Mouse (Mus musculus) thymus, postnatal 10 days (tissue): Measurements from ENCODE around the gene BC003965.
"Not testable (repeated sequence)": the region's sequence is repeated elsewhere in the genome, so short reads cannot be mapped to it uniquely, and the experiment has no call there.

ENCODE experiments used
- DNase-seq, 2 experiments: peaks; one replicate each; pipeline ENCODE4 v3.0.0; 2021; ENCODE audit warnings: low spot score in 2 of 2

BC003965 gene

DNA sequence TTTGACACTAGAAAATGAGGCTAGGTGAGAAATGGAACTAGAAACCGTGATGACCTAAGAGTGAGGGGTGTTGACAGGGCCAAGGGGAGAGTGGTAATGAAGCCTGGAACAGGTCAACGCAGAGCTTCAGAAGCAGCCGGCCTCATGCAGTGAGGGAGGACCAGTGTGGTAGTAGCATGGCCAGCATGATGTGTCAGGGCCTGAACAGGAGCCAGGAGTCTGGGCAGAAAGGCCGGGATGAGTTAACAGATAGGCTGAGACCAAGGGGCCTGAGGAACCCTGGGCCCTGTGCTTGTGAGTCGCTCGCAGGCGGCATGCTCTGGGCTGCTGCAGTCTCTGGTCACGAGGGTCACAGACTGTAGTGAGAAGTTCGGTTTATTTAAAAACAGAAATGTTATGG is 34.6 kb downstream of the BC003965 start:
- DNase-seq = no peak

DNA sequence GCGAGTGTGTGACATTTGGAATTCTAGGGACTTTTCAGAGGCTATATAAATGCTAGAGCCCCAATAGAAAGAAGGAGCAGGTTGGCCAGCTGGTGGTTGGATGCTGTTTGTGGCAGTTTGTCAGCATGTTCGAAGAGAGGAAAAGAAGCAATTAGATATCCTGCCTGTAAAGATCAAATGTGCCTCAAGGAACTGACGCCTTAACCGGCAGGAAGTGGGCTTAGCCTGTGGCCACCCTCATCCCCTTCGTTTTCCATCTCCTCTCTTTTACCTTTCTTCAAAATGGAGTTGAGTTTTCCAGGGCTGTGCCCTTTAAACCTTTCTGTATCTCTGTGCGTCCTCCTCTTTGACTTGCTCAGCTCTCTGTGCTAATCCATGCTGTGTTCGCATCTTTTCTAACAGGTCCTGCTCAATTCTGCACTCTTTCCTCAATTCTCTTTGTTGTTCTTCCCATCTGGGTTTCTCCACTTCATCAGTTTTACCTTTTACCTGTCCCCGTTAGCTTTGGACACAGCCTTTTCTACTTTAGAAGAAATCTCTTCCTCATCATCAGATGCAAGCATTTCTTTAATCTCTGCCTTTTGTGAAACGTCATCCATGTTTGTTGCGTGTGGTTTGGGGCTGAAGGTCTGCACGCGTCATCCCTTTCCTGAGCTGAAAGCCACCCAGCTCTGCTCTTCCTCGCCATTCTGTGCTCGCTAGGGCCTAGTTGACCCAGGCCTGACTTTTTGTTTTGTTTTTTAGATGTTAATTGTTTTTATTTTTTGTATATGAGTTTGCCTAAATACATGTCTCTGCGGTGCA is 35.3 kb downstream of the BC003965 start:
- peak; percentile 38 to 44 for DNase-seq

DNA sequence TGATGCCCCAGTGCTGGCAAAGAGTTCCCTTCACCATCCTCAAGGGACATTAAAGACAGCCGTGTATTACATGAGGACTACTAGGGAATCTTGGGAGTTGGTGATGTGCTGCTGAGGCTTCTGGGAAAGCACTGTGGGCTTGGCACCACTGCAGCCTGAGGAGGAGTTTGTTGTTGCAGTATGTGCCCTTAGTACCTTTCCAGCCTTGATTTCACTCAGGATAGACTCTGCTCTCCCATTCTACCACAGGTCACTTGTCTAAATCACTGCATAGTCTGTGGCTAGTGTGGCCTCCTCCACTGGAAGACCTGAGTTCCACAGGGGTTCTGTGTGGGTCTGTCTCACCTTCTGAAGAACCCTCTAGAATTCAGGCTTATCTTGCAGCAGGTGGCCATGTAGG is 36.4 kb downstream of the BC003965 start:
- DNase-seq = no peak

DNA sequence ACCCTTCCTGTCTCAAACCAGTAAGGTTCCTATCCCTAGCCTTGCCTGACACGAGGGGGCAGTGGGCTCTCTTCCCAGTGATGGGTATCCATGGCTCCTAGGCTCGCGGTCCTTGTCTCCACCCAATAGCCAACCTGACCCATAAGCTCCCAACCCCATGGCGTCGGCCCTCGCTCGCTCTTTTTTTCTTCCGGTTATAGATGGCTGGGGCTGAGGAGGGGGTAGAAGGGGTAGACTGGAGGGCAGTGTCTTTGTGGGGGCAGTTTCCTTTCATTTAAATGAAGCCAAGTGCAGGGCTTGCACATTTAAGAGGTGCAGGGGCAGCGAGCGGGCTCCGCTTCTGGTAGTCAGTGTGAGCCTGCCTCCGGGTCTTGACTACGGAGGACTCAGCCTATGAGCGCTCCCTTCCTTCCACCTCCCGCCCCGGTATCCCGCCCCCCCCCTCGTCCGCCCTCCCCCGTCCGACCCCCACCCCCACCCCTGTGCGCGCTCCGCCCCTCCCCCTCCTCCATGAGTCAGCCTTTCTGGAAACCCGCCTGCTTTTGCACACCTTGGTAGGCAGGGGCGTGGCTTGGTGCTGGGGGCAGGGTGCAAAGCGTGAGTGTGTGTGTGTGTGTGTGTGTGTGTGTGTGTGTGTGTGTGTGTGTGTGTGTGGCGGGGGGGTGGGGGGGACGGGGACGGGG is 37.6 kb downstream of the BC003965 start:
- peak; percentile 81 to 82 for DNase-seq

DNA sequence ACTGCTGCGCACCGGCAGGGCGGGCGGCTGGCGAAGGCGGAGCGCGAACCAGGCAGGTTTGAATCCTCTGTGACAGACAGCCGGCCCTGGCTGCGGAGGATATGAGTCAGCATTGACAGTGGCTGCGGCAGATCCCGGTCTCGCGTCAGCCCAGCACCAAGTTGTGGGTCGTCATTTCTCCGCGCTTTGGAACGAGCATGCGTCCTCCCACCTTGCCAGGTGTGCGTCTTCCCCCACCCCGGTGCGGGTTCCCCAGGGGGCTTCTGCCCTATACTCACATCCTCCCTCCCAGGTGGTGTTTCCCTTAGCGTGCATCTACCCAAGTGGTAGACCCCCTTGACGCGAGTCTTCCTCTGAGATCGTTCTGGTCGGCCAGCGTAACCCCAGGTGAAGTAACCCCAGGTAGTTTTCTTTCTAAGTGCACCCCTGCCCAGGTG is 38.2 kb downstream of the BC003965 start:
- DNase-seq = peak; percentile 47 to 61

DNA sequence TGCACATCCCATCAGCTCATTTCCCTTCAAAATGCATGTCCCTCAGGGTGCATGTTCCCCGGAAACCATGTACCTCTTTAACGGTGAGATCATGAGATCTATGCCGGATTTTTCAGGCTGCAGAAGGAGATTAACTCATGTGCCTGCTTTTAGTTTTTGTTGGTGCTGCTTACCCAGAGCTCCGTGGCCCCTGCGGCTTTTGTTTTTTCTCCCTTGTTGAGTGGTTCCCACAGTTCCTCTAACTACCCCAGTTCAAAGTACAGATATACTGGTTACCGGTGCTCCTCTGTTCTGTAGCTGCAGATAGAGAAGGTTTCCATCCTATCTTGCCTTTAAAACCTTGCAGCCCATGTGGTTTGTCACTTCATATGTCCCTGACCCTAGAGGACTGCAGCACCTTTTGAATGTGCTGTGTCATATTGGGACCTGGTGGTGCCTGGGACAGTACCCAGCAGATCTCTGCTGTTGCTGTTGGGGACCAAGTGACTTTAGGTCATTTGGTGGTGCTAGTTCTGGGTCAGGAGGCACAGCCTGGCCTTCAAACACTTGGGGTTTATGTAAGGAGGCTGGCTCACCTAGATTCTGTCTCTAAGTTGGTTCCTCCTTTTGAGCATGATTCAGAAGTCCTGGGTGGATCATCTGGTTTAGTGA is 38.7 kb downstream of the BC003965 start:
- peak; percentile 21 to 27 for DNase-seq

DNA sequence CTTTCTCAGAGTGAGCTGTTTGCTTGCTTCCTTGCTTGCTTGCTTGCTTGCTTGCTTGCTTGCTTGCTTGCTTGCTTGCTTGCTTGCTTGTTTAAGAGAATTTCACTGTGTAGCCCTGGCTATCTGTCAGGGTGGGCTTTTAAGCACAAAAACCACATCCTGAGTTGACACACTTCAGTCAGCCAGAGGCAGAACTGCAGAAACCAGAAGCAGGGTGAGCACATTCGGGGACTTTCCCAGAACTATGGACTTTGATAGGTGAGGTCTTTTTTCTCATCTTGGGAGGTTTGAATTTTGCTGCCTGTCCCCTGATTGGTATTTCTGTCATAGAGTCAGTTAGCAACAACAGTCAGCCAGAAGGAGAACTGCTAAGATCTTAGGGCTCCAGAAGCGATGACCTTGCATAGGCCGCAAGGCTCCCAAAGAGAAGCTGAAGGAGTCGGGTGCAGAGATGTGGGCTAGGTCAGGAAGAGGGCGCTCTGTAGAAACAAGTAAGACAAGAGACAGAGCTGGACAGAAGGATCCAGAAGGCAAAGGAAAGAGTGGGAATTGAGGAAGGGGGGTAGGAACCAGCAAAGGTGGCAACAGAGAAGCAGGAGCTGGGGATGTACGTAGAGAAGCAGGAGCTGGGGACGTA is 40.4 kb downstream of the BC003965 start:
- DNase-seq = peak; percentile 43 to 50

DNA sequence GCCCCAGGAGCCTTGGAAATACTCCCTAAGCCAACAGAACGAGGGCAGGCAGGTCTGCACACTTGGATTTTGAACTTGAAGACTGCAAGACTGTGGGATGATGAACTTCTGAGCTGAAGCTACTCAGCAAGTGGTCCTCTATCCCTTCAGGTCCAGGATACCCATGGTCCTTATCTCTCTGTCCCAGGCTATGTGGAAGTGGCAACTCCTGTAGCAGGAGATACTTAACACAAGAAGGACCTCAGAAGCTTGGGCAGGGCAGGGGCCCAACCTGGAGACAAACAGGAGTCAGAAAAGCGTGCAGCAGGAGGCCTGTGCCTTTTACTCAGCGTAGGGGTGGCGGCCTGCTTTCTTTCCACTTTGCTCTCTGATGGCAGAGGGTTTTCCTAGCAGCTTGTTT is 41.3 kb downstream of the BC003965 start:
- no peak for DNase-seq

DNA sequence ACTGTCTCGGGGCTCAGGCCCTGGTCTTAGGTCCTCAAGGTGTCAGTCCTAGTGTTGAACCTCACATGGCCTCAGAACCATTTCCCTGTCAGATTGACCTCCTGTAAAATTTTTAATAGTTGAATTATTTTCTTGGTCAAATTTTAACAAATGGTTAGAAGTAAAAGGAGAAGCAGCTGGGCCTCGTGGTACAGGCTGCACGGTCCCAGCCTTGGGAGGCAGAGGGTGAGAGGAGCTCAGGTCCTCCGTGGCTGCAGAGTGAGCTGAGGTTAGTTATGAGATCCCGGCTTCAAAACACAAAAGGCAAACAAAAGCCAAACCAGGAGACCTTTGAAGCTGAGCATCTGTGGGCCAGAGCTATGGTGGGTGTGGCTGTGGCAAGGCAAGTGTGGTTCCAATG is 43.6 kb downstream of the BC003965 start:
- no peak for DNase-seq

DNA sequence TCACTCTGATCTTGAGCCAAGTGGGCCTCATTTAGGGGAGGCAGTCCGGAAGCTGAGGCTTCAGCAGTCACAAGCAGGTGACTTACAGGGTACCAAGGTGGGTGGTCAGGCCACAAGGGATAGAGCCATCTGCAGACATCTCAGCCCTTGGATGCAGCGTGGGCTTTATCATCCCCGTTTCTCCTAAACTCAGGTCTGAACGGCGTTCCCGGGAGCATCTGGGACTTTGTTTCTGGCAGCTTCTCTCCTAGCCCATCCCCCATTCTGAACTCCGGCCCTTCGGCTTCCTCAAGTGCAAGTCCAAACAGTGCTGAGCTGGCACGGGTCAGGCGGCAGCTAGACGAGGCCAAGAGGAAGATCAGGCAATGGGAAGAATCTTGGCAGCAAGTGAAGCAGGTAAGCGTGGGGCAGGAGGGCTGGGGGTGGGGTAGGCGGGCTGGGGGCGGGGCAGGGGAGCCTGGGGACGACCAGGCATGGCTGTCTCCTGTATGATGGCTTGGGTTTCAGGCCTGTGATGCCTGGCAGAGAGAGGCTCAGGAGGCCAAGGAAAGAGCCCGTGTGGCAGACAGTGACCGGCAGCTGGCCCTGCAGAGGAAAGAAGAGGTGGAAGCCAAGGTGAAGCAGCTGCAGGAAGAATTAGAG is 45.8 kb downstream of the BC003965 start:
- not testable (repeated sequence) for DNase-seq

DNA sequence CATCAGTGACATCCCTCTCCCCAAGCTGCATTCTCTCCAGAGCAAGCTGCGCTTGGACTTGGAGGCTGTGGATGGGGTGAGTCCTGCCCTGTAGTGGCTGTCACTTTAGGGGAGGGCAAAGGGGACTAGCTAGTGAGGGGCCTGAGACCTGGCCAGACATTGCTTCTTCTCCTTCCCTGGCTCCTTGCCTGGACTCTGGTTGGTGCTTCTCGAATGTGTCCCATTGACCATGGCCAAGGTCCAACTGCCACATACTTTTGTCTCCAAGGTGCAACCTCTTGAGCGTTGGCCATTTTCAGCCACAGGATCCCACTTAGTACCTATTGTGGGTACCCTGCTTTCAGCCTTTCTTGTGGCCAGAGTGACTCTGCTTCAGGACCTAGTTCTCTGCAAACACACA is 46.3 kb downstream of the BC003965 start:
- no peak for DNase-seq

DNA sequence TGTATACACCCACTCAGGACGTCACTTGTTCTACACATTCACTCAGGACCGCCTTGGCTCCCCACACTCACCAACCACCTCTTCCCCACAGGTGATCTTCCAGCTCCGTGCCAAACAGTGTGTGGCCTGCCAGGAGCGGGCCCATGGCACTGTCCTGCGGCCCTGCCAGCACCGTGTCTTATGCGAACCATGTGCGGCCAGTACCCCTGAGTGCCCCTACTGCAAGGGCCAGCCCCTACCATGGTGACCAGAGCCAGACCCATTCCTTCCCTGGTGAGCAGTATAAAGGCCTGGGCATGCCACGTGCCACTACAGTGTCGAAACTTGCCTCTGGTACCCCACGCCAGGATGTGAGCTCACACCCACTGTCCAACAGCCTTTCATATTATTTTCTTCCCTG is 47.3 kb downstream of the BC003965 start:
- not testable (repeated sequence) for DNase-seq

DNA sequence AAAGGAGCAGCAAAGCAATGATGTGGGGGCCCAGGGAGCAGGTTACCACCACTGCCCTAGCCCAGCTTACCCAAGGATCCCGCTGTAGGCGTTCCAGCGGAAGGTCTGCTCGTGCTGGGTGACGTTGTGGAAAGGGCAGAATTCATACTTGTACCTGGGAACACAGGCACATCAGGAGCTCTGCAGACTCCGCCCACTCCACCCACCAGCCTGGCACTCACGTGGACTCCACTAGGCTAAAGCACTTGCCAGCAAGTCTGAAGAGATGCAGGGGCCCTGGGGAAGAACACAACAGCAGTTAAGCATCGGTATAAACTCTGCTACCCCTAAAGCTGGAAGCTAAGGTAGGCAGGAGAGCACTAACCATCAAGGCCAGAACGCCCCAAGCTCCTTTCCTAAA is 51.3 kb downstream of the BC003965 start:
- DNase-seq = no peak
